ENCODE assay signal across 24 mouse cellular contexts in genomic region chr2:156571521-156571920, GRCm38 (mm10). TPM values are rescaled to one million over a fixed set of nuclear protein-coding genes. Genes with fewer than 3 reads are reported as not detected.
A peak's percentile ranks its signal among the peaks of the same experiment; 100 is the strongest.
DNase-seq lines count a peak whose midpoint lies in the region; ATAC-seq and TF ChIP-seq lines count a peak whose summit lies in the region.
"Had no signal": no experiment of that assay in that cellular context is flagged by ENCODE, and none has a peak within 500 bp of the region (broad histone marks: within the 10 kb centered on the region; RNA-seq: fewer than 3 reads in every experiment).

No protein-coding gene starts in this region.

- no peak overlapping the region for H3K27ac ChIP-seq in kidney, embryonic 15.5 days
- no peak overlapping the region for H3K27ac ChIP-seq in liver, adult 2 months (replicated peaks; ENCODE audit: insufficient read depth, low read depth, low read length)
- no peak overlapping the region for H3K27ac ChIP-seq in liver, embryonic 12.5 days
- H3K27ac ChIP-seq: embryonic facial prominence, embryonic 12.5 days; embryonic facial prominence, embryonic 15.5 days; heart, embryonic 10.5 days; heart, embryonic 13.5 days; hindbrain, embryonic 14.5 days had no signal

- H3K27me3 ChIP-seq in kidney, embryonic 15.5 days, result no peaks in the 10 kb centered on the region
- no peaks in the 10 kb centered on the region for H3K27me3 ChIP-seq in liver, adult 2 months (ENCODE audit: control insufficient read depth, insufficient read depth, low read length)
- H3K27me3 ChIP-seq in liver, embryonic 12.5 days (replicated peaks), result peaks cover 6% of the 10 kb centered on the region; the same call in 1 of the 2 replicates
- H3K27me3 ChIP-seq: embryonic facial prominence, embryonic 12.5 days; embryonic facial prominence, embryonic 15.5 days; heart, embryonic 13.5 days had no signal

- H3K9ac ChIP-seq in kidney, embryonic 15.5 days, result no peak overlapping the region
- no peak overlapping the region for H3K9ac ChIP-seq in liver, adult 2 months (ENCODE audit: low read depth, low read length)
- H3K9ac ChIP-seq in liver, embryonic 12.5 days, result no peak overlapping the region
- H3K9ac ChIP-seq: embryonic facial prominence, embryonic 12.5 days; embryonic facial prominence, embryonic 15.5 days; forebrain, postnatal 0 days; heart, embryonic 13.5 days; hindbrain, embryonic 14.5 days had no signal

- TF ChIP-seq CTCF in liver, adult 2 months (IDR thresholded peaks at IDR 0.05; ENCODE audit: low read depth, low read length), result no peak

- H3K4me2 ChIP-seq in kidney, embryonic 15.5 days, result no peak overlapping the region
- H3K4me2 ChIP-seq in liver, embryonic 12.5 days, result no peak overlapping the region
- H3K4me2 ChIP-seq: embryonic facial prominence, embryonic 12.5 days; embryonic facial prominence, embryonic 15.5 days; heart, embryonic 13.5 days; hindbrain, embryonic 14.5 days had no signal

- no peak overlapping the region for H3K4me3 ChIP-seq in kidney, embryonic 15.5 days (replicated peaks)
- no peak overlapping the region for H3K4me3 ChIP-seq in liver, adult 2 months (ENCODE audit: insufficient read depth, low read depth, low read length)
- no peak overlapping the region for H3K4me3 ChIP-seq in liver, embryonic 12.5 days
- H3K4me3 ChIP-seq: embryonic facial prominence, embryonic 12.5 days; embryonic facial prominence, embryonic 15.5 days; heart, embryonic 10.5 days; heart, embryonic 13.5 days had no signal

- no peak for ATAC-seq in kidney, embryonic 15.5 days (replicated peaks; ENCODE audit: low FRiP score)
- no peak for ATAC-seq in liver, embryonic 12.5 days
- ATAC-seq: forebrain, embryonic 14.5 days; forebrain, postnatal 0 days had no signal

- peak; percentile 60 for DNase-seq in kidney, adult 11 months
- peak; percentile 64 for DNase-seq in liver, adult 2 months (ENCODE audit: extremely low read depth, low read depth, low spot score)
- DNase-seq in kidney, adult 8-10 months, result peak; percentile 13 to 20
- peak; percentile 21 for DNase-seq in kidney, postnatal 14 days
- DNase-seq in T-cell, adult 2 months (ENCODE audit: low spot score), result no peak
- DNase-seq in lung, postnatal 4 days, result no peak
- DNase-seq: adrenal gland, postnatal 10 days; adrenal gland, postnatal 36 days; cerebellum, adult 18-20 months; cerebellum, adult 9-10 months; cerebellum, postnatal 14 days; forebrain, postnatal 0 days; gastrocnemius, postnatal 25 days; heart, adult 18-20 months; heart, postnatal 14 days; heart, postnatal 4 days had no signal

- H3K4me1 ChIP-seq in kidney, embryonic 15.5 days, result no peaks in the 10 kb centered on the region
- H3K4me1 ChIP-seq in liver, adult 2 months (ENCODE audit: control insufficient read depth, insufficient read depth, low read length), result no peaks in the 10 kb centered on the region
- H3K4me1 ChIP-seq in liver, embryonic 12.5 days, result no peaks in the 10 kb centered on the region
- H3K4me1 ChIP-seq: embryonic facial prominence, embryonic 12.5 days; embryonic facial prominence, embryonic 15.5 days; heart, embryonic 10.5 days; heart, embryonic 13.5 days had no signal

- H3K36me3 ChIP-seq in kidney, embryonic 15.5 days, result peaks cover 27% of the 10 kb centered on the region
- peaks cover 14% of the 10 kb centered on the region for H3K36me3 ChIP-seq in liver, adult 2 months (ENCODE audit: control insufficient read depth, insufficient read depth, low read length)
- H3K36me3 ChIP-seq in liver, embryonic 12.5 days, result peaks cover 31% of the 10 kb centered on the region

- H3K79me2 ChIP-seq in liver, adult 2 months (ENCODE audit: control insufficient read depth, insufficient read depth, low read length), result no peaks in the 10 kb centered on the region

- 58% methylated on average over 6 of the region's 6 CpGs for WGBS in kidney, embryonic 15.5 days
- WGBS in liver, adult 2 months, result 67% methylated on average over 6 of the region's 6 CpGs
- 70% methylated on average over 6 of the region's 6 CpGs for WGBS in liver, embryonic 12.5 days (ENCODE audit: insufficient replicate concordance)

- no peak for TF ChIP-seq POLR2A in liver, adult 2 months (IDR thresholded peaks at IDR 0.05; ENCODE audit: extremely low read depth, insufficient read depth, low read length)

- H3K9me3 ChIP-seq in kidney, embryonic 15.5 days (replicated peaks), result no peaks in the 10 kb centered on the region
- H3K9me3 ChIP-seq in liver, embryonic 12.5 days (replicated peaks), result no peaks in the 10 kb centered on the region
- H3K9me3 ChIP-seq: embryonic facial prominence, embryonic 12.5 days; embryonic facial prominence, embryonic 15.5 days; heart, embryonic 10.5 days; heart, embryonic 13.5 days had no signal

RNA-seq across cellular contexts. Expression of gene Aar2, which starts 24.1 kb away (rescaled TPM):
- polyA plus RNA-seq in kidney, embryonic 15.5 days (2015; fragmentation: Nextera tagmentation; extraction: Ambion mirVana), result 37.5 and 38.0 TPM in 2 replicates
- 10.4 and 11.5 TPM in 2 replicates for total RNA-seq in liver, adult 2 months (2014; rRNA removed)
- polyA plus RNA-seq in liver, adult 2 months (2012; rRNA removed), result 20.0 and 31.1 TPM in 2 replicates
- polyA plus RNA-seq in liver, embryonic 12.5 days (2016; fragmentation: Nextera tagmentation; extraction: Ambion mirVana), result 20.9 and 22.6 TPM in 2 replicates

RNA-seq across cellular contexts. Expression of gene Dlgap4, which starts 42.0 kb away (rescaled TPM):
- 60.5 and 70.0 TPM in 2 replicates for polyA plus RNA-seq in kidney, embryonic 15.5 days (2015; fragmentation: Nextera tagmentation; extraction: Ambion mirVana)
- total RNA-seq in liver, adult 2 months (2014; rRNA removed), result 3.2 and 4.0 TPM in 2 replicates
- 13.9 and 22.8 TPM in 2 replicates for polyA plus RNA-seq in liver, adult 2 months (2012; rRNA removed)
- polyA plus RNA-seq in liver, embryonic 12.5 days (2016; fragmentation: Nextera tagmentation; extraction: Ambion mirVana), result 24.5 and 28.7 TPM in 2 replicates

Comparison
In these comparisons a context has a peak if more than half of its experiments do, and no peak if none do; other contexts are left out.
1. DNase-seq: peak in kidney, adult 11 months (single experiment), liver, adult 2 months (single experiment), kidney, adult 8-10 months (2 of 2) and kidney, postnatal 14 days (single experiment); none in T-cell, adult 2 months (single experiment) and lung, postnatal 4 days (0 of 2).